Mouse (Mus musculus) heart, embryonic 14.5 days (tissue): ENCODE measurements around the gene Smim1. TPM values are rescaled to one million over a fixed set of nuclear protein-coding genes. Genes with fewer than 3 reads are reported as not detected.

Experiments used
- ATAC-seq: fragments of 200-750 bp; cut with Nextera tagmentation; 2 replicates; pipeline ENCODE4 v1.8.0; 2017; ENCODE audit warnings: low read depth, moderate TSS enrichment; ENCODE audit not compliant: insufficient number of reproducible peaks, insufficient read depth, low FRiP score
- H3K27ac ChIP-seq, 2 experiments: fragments of 200-500 bp in 1 of 2; fragments of 300-500 bp in 1 of 2; sonication (generic) in 1 of 2; replicated peaks in 1 of 2; 2 replicates each; pipeline ENCODE4 v1.5.1; 2012 to 2014; ENCODE audit warnings: low read depth in 2 of 2, low read length in 2 of 2, control low read depth in 1 of 2, mild to moderate bottlenecking in 1 of 2, mixed read lengths in 1 of 2; ENCODE audit not compliant: control insufficient read depth in 1 of 2, insufficient read depth in 1 of 2
- H3K27me3 ChIP-seq: fragments of 300-500 bp; sonication (generic); 2 replicates; pipeline ENCODE4 v1.6.1; 2014; ENCODE audit warnings: mild to moderate bottlenecking, low read length, control low read depth; ENCODE audit not compliant: control insufficient read depth, insufficient read depth
- H3K36me3 ChIP-seq: fragments of 300-500 bp; sonication (generic); 2 replicates; pipeline ENCODE4 v1.6.1; 2014; ENCODE audit warnings: mild to moderate bottlenecking, control low read depth, low read length, mixed read lengths; ENCODE audit not compliant: control insufficient read depth, insufficient read depth
- H3K4me1 ChIP-seq, 2 experiments: fragments of 200-500 bp in 1 of 2; fragments of 300-500 bp in 1 of 2; sonication (generic) in 1 of 2; 2 replicates each; pipeline ENCODE4 v1.6.1; 2012 to 2014; ENCODE audit warnings: low read length in 2 of 2, control low read depth in 1 of 2, mixed read lengths in 1 of 2; ENCODE audit not compliant: control insufficient read depth in 2 of 2, insufficient read depth in 2 of 2
- H3K4me2 ChIP-seq: fragments of 300-500 bp; sonication (generic); 2 replicates; pipeline ENCODE4 v1.6.1; 2014; ENCODE audit warnings: mild to moderate bottlenecking, low read length
- H3K4me3 ChIP-seq, 2 experiments: fragments of 200-500 bp in 1 of 2; fragments of 300-500 bp in 1 of 2; sonication (generic) in 1 of 2; 2 replicates each; pipeline ENCODE4 v1.5.1; 2012 to 2014; ENCODE audit warnings: low read length in 2 of 2, mild to moderate bottlenecking in 2 of 2, control low read depth in 1 of 2, low read depth in 1 of 2, moderate library complexity in 1 of 2; ENCODE audit not compliant: control insufficient read depth in 1 of 2, insufficient read depth in 1 of 2
- H3K9ac ChIP-seq: fragments of 300-500 bp; sonication (generic); 2 replicates; pipeline ENCODE4 v1.6.1; 2014; ENCODE audit warnings: mild to moderate bottlenecking, low read length
- H3K9me3 ChIP-seq: fragments of 300-500 bp; sonication (generic); 2 replicates; pipeline ENCODE4 v1.6.1; 2016; ENCODE audit warnings: low read length, control low read depth; ENCODE audit not compliant: control insufficient read depth
- WGBS: fragments of 180-500 bp; shearing (Covaris S2); extraction: QIAGEN DNeasy Blood & Tissue Kit; methylation state at CpG from one replicate; pipeline ENCODE4 v1.1.7; 2014; 5-methylcytosine and 5-hydroxymethylcytosine counted together
- polyA plus RNA-seq: library from polyadenylated mRNA; unstranded; fragments of >200 nt; fragmentation: Nextera tagmentation; extraction: Ambion mirVana; gene quantifications from 2 replicates; pipeline ENCODE4 v1.2.1, GENCODE M21; 2014

The Smim1 gene
- polyA plus RNA-seq, 1 experiment from 2014 or later = 73.1 TPM

GRCm38 (mm10) chr4:154056046-154056445, 30.0 kb upstream of the Smim1 start:
- H3K4me3 ChIP-seq = no peak overlapping the region
- no peaks in the 10 kb centered on the region for H3K9me3 ChIP-seq
- no peaks in the 10 kb centered on the region for H3K4me1 ChIP-seq
- H3K27me3 ChIP-seq = no peaks in the 10 kb centered on the region
- H3K9ac ChIP-seq = no peak overlapping the region
- no peak overlapping the region for H3K27ac ChIP-seq
- no peak for ATAC-seq
- no peak overlapping the region for H3K4me2 ChIP-seq
- 60% methylated on average over 2 of the region's 2 CpGs for WGBS
- H3K36me3 ChIP-seq = no peaks in the 10 kb centered on the region

DNA sequence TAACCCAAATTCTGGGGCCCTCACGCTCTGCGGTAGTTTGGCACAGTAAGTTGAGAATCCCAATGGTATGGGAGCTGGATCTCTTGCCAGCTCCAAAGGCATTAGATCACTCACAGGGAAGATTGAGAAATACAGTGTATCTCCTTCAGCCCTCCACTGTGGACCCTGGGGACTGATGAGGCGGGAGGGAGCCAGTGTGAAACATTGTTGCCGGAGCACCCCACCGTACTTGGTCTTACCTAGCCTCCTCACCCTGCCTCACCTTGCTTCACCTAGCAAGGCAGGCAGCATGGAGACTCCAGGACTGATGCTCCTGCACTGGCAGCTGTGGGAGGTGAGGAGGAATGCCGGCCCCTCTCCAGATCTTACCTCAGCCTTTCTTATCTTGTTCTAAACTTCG, 29.5 kb upstream of the Smim1 start:
- Histone ChIP-seq H3K4me1 (no peaks in the 10 kb centered on the region), H3K36me3 (no peaks in the 10 kb centered on the region), H3K4me2 (no peak overlapping the region), H3K9ac (no peak overlapping the region), H3K4me3 (no peak overlapping the region), H3K27ac (no peak overlapping the region), H3K27me3 (no peaks in the 10 kb centered on the region), H3K9me3 (no peaks in the 10 kb centered on the region)
- ATAC-seq = no peak
- WGBS = 63% methylated on average over 7 of the region's 7 CpGs

- WGBS = 57% methylated on average over 4 of the region's 4 CpGs
Observed at GRCm38 (mm10) chr4:154053065-154053464, 27.0 kb upstream of the Smim1 start.

DNA sequence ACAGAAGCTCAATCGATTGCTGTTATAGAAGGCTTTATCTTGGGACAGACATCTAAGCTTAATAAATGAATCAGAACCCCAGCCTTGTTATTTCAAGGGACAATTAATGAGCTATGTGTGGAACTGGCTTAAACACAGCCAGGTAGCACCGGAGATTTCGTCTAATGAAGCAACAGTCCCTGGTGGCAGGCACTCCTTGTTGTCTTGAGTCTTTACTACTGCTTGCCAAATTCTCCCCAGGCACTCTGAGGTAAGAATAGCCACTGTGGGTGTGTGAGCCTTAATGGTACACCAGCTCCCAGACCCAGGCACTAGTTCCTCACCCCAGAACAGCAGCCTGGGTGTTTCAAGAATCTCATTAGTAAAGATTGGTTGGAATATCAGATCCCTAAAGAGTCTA, 25.4 kb upstream of the Smim1 start:
- 78% methylated on average over 3 of the region's 3 CpGs for WGBS
- H3K9ac ChIP-seq = no peak overlapping the region
- no peak for ATAC-seq

More at GRCm38 (mm10) chr4:154053065-154053464, 27.0 kb upstream of the Smim1 start:
- no peaks in the 10 kb centered on the region for H3K9me3 ChIP-seq
- H3K27me3 ChIP-seq = no peaks in the 10 kb centered on the region
- H3K4me1 ChIP-seq = no peaks in the 10 kb centered on the region
- no peak overlapping the region for H3K9ac ChIP-seq
- no peak overlapping the region for H3K4me3 ChIP-seq
- no peaks in the 10 kb centered on the region for H3K36me3 ChIP-seq
- H3K27ac ChIP-seq = no peak overlapping the region
- no peak overlapping the region for H3K4me2 ChIP-seq
- no peak for ATAC-seq

GRCm38 (mm10) chr4:154045837-154046236, 19.8 kb upstream of the Smim1 start:
- no peak overlapping the region for H3K4me3 ChIP-seq
- H3K27me3 ChIP-seq = peaks cover 10% of the 10 kb centered on the region; the same call in 1 of the 2 replicates
- H3K27ac ChIP-seq = no peak overlapping the region
- H3K9me3 ChIP-seq = no peaks in the 10 kb centered on the region
- WGBS = 65% methylated on average over 5 of the region's 5 CpGs
- no peaks in the 10 kb centered on the region for H3K36me3 ChIP-seq
- ATAC-seq = no peak
- no peak overlapping the region for H3K9ac ChIP-seq
- no peaks in the 10 kb centered on the region for H3K4me1 ChIP-seq
- H3K4me2 ChIP-seq = no peak overlapping the region

More for the DNA sequence above, 25.4 kb upstream of the Smim1 start:
- Histone ChIP-seq H3K4me1 (no peaks in the 10 kb centered on the region), H3K4me3 (no peak overlapping the region), H3K27ac (no peak overlapping the region), H3K36me3 (no peaks in the 10 kb centered on the region), H3K4me2 (no peak overlapping the region), H3K27me3 (no peaks in the 10 kb centered on the region), H3K9me3 (no peaks in the 10 kb centered on the region)

GRCm38 (mm10) chr4:154042577-154042976, 16.5 kb upstream of the Smim1 start, which contains the start of gene Ccdc27:
Gene Ccdc27 (minus strand): TSS chr4:154042677.
- no peak within 1 kb of the TSS for H3K4me3 ChIP-seq
- no peaks in the 10 kb centered on the region for H3K4me1 ChIP-seq
- H3K4me2 ChIP-seq = no peak within 1 kb of the TSS
- H3K36me3 ChIP-seq = no peaks in the 10 kb centered on the region
- WGBS = 79% methylated on average over 9 of the region's 9 CpGs
- no peak within 1 kb of the TSS for H3K27ac ChIP-seq
- no peak for ATAC-seq
- no peaks in the 10 kb centered on the region for H3K9me3 ChIP-seq
- peaks cover 10% of the 10 kb centered on the region; the same call in 1 of the 2 replicates for H3K27me3 ChIP-seq
- H3K9ac ChIP-seq = no peak within 1 kb of the TSS

DNA sequence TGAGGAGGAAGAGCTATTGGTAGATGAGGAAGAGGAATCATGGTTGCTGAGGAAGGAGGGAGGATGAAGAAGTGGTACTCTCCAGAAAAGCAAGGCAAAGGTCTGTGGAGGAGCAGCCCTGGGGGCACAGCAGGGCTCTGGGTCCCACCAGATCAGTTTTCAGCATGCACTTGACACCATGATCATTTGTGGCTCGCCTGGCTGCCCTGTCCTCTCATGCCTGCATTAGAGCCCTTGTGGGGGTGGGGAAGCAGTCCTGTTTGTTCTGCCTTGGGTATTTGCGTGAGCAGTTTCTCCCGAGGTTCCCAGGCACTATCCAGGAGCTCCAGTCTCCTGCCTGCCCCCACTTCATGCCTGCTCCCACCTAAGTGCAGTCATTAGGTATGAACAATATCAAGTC, 11.1 kb upstream of the Smim1 start:
- Histone ChIP-seq H3K36me3 (no peaks in the 10 kb centered on the region), H3K4me3 (no peak overlapping the region), H3K27me3 (peaks cover 5% of the 10 kb centered on the region; the same call in 1 of the 2 replicates), H3K4me1 (no peaks in the 10 kb centered on the region; a peak in 1 of 4 replicates), H3K9ac (no peak overlapping the region), H3K4me2 (no peak overlapping the region), H3K27ac (no peak overlapping the region), H3K9me3 (no peaks in the 10 kb centered on the region)
- no peak for ATAC-seq
- 25% methylated on average over 3 of the region's 3 CpGs for WGBS

GRCm38 (mm10) chr4:154028646-154029045, 2.6 kb upstream of the Smim1 start:
- no peaks in the 10 kb centered on the region for H3K36me3 ChIP-seq
- peaks cover 22 to 29% of the 10 kb centered on the region in 2 experiments for H3K4me1 ChIP-seq
- H3K27me3 ChIP-seq = peaks cover 4% of the 10 kb centered on the region; the same call in 1 of the 2 replicates
- H3K27ac ChIP-seq = no peak overlapping the region
- no peak overlapping the region for H3K4me3 ChIP-seq
- no peak overlapping the region for H3K4me2 ChIP-seq
- no peaks in the 10 kb centered on the region for H3K9me3 ChIP-seq
- ATAC-seq = no peak
- H3K9ac ChIP-seq = no peak overlapping the region
